Mouse (Mus musculus) hindbrain, embryonic 12.5 days (tissue): ENCODE data around the gene Nat8f2. TPM values are rescaled to one million over a fixed set of nuclear protein-coding genes. Genes with fewer than 3 reads are reported as not detected.
"Not testable (repeated sequence)": the region's sequence is repeated elsewhere in the genome, so short reads cannot be mapped to it uniquely, and the experiment has no call there.

Source experiments
- ATAC-seq: fragments of 200-750 bp; cut with Nextera tagmentation; 2 replicates; pipeline ENCODE4 v1.8.0; 2017; ENCODE audit warnings: moderate TSS enrichment; ENCODE audit not compliant: low FRiP score
- H3K27ac ChIP-seq: fragments of 300-500 bp; sonication (generic); 2 replicates; pipeline ENCODE4 v1.5.1; 2016; ENCODE audit warnings: mild to moderate bottlenecking
- H3K27me3 ChIP-seq: fragments of 300-500 bp; sonication (generic); 2 replicates; pipeline ENCODE4 v1.6.1; 2016; ENCODE audit warnings: mild to moderate bottlenecking
- H3K36me3 ChIP-seq: fragments of 300-500 bp; sonication (generic); 2 replicates; pipeline ENCODE4 v1.6.1; 2016; ENCODE audit warnings: mild to moderate bottlenecking
- H3K4me1 ChIP-seq: fragments of 300-500 bp; sonication (generic); 2 replicates; pipeline ENCODE4 v1.6.1; 2016
- H3K4me2 ChIP-seq: fragments of 300-500 bp; sonication (generic); replicated peaks from 2 replicates; pipeline ENCODE4 v1.6.1; 2016; ENCODE audit warnings: mild to moderate bottlenecking
- H3K4me3 ChIP-seq: fragments of 300-500 bp; sonication (generic); 2 replicates; pipeline ENCODE4 v1.5.1; 2016; ENCODE audit warnings: mild to moderate bottlenecking
- H3K9ac ChIP-seq: fragments of 300-500 bp; sonication (generic); 2 replicates; pipeline ENCODE4 v1.6.1; 2016; ENCODE audit warnings: mild to moderate bottlenecking, moderate library complexity
- H3K9me3 ChIP-seq: fragments of 300-500 bp; sonication (generic); replicated peaks from 2 replicates; pipeline ENCODE4 v1.6.1; 2016; ENCODE audit warnings: mild to moderate bottlenecking
- WGBS: fragments of 180-500 bp; shearing (Covaris S2); methylation state at CpG from one replicate; pipeline ENCODE4 v1.1.7; 2016; 5-methylcytosine and 5-hydroxymethylcytosine counted together
- polyA plus RNA-seq: library from polyadenylated mRNA; unstranded; fragments of >200 nt; fragmentation: Nextera tagmentation; extraction: Ambion mirVana; gene quantifications from 2 replicates; pipeline ENCODE4 v1.2.1, GENCODE M21; 2016

Nat8f2 gene
- polyA plus RNA-seq, 1 experiment from 2014 or later, result not detected

DNA sequence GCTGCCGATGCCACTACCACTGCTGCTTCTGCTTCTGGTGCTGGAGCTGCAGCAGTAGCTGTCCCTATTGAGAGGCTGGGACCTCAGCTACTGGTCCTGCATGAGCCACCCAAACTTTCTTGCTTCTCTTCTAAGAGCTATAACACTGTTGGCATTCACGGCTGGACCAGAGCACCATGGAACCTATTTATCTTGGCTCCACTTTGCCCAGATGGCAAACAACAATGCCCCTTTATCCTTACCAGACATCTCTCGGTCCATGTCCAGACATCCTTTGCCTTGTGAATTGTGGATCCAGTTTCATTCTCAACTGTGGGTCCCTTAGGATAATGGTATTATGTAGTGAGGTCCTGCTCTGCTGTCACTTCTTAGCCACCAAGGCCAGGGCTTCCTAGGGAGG, 7.7 kb downstream of the Nat8f2 start:
- no peak for ATAC-seq
- H3K4me2 ChIP-seq, result no peak overlapping the region
- H3K27me3 ChIP-seq, result no peaks in the 10 kb centered on the region
- H3K36me3 ChIP-seq, result no peaks in the 10 kb centered on the region
- H3K9ac ChIP-seq, result no peak overlapping the region
- H3K4me3 ChIP-seq, result no peak overlapping the region
- H3K4me1 ChIP-seq, result no peaks in the 10 kb centered on the region
- H3K27ac ChIP-seq, result no peak overlapping the region
- WGBS, result 82% methylated on average over 3 of the region's 3 CpGs
- H3K9me3 ChIP-seq, result no peaks in the 10 kb centered on the region

DNA sequence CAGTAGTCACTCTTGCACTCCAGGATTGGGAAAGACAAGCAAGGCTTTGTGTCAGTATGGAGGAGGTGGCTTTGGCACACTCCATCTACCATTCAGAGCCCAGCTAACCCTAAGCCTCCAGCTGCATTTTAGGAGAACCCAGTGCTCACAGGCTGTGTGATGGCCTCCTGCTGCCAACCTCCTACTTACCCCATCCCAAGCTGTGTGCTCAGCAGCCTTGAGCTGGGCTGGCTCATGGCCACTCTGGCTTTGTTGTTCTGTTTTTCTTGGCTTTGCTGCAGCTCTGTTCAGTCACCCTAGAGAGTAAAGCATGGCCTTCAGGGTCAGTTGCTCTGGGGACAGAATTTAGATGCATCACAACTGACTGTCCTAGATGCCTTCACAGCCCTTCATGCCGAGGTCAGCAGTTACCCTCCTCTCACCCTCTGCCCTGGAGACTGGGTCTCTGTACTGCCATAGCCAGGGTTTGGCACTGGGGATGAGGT, 12.7 kb downstream of the Nat8f2 start:
- ATAC-seq, result no peak

GRCm38 (mm10) chr6:85853481-85853880, 15.5 kb downstream of the Nat8f2 start:
- Histone ChIP-seq H3K4me3 (no peak overlapping the region), H3K27me3 (no peaks in the 10 kb centered on the region), H3K4me2 (no peak overlapping the region), H3K4me1 (no peaks in the 10 kb centered on the region), H3K9me3 (no peaks in the 10 kb centered on the region), H3K27ac (no peak overlapping the region), H3K36me3 (no peaks in the 10 kb centered on the region), H3K9ac (no peak overlapping the region)
- WGBS, result 81% methylated on average over 3 of the region's 3 CpGs
- no peak for ATAC-seq

More for the DNA sequence above, 12.7 kb downstream of the Nat8f2 start:
- no peaks in the 10 kb centered on the region for H3K9me3 ChIP-seq
- no peak overlapping the region for H3K4me2 ChIP-seq
- H3K4me3 ChIP-seq, result no peak overlapping the region
- no peak overlapping the region for H3K27ac ChIP-seq
- no peaks in the 10 kb centered on the region for H3K36me3 ChIP-seq
- no peaks in the 10 kb centered on the region for H3K27me3 ChIP-seq
- WGBS, result 68% methylated on average over 1 of the region's 1 CpGs
- H3K4me1 ChIP-seq, result no peaks in the 10 kb centered on the region
- no peak overlapping the region for H3K9ac ChIP-seq

DNA sequence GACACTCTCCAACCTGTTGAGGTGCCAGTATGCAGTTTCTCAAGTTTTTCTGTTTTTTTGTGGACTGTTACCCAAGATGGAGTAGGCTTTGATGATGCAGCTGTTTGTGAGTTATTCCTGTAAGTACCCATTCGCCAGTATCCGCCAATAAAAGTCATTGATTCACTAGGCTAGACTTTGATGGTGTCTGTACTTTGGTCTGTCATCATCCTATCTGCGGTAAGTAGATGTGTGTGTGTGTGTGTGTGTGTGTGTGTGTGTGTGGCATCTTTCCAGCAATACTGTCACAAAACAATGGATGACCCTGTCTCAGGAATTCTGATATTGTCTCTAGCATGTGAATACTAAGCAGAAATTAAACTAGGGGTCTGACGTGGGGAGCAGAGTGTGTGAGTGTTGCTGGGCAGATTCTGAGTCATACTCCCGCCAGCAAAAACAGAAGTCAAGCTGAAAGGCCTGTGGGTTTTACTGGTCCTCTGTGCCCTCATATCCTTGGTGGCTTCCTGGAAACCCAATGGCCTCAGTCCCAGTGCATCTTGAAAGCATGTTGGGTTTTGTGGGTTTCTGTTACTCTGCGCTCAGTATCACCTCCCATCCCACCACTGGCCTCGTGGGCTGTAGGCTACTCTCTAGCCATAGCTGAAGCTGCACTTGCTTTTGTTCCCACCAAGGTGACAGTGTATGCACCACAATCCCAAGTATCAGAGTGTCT, 17.7 kb downstream of the Nat8f2 start:
- H3K36me3 ChIP-seq, result no peaks in the 10 kb centered on the region

GRCm38 (mm10) chr6:85849240-85849639, 19.7 kb downstream of the Nat8f2 start:
- WGBS, result 22% methylated on average over 2 of the region's 2 CpGs
- H3K4me2 ChIP-seq, result no peak overlapping the region
- H3K4me3 ChIP-seq, result no peak overlapping the region
- H3K4me1 ChIP-seq, result no peaks in the 10 kb centered on the region
- H3K27me3 ChIP-seq, result no peaks in the 10 kb centered on the region
- H3K9me3 ChIP-seq, result no peaks in the 10 kb centered on the region
- no peak for ATAC-seq
- H3K9ac ChIP-seq, result no peak overlapping the region
- no peak overlapping the region for H3K27ac ChIP-seq
- no peaks in the 10 kb centered on the region for H3K36me3 ChIP-seq

More for the DNA sequence above, 17.7 kb downstream of the Nat8f2 start:
- H3K4me3 ChIP-seq, result no peak overlapping the region
- no peak overlapping the region for H3K27ac ChIP-seq
- no peaks in the 10 kb centered on the region for H3K27me3 ChIP-seq
- no peak overlapping the region for H3K9ac ChIP-seq
- H3K4me1 ChIP-seq, result no peaks in the 10 kb centered on the region
- no peak for ATAC-seq
- 89% methylated on average over 7 of the region's 7 CpGs for WGBS
- H3K9me3 ChIP-seq, result no peaks in the 10 kb centered on the region
- H3K4me2 ChIP-seq, result no peak overlapping the region

GRCm38 (mm10) chr6:85848140-85848539, 20.8 kb downstream of the Nat8f2 start:
- no peak overlapping the region for H3K4me3 ChIP-seq
- no peak for ATAC-seq
- 0 out of 2 replicates have a peak, but pooled peaks cover 3% of the 10 kb centered on the region for H3K9me3 ChIP-seq
- no peak overlapping the region for H3K27ac ChIP-seq
- no peak overlapping the region for H3K4me2 ChIP-seq
- WGBS, result 94% methylated on average over 4 of the region's 4 CpGs
- H3K27me3 ChIP-seq, result no peaks in the 10 kb centered on the region
- H3K36me3 ChIP-seq, result no peaks in the 10 kb centered on the region
- no peaks in the 10 kb centered on the region for H3K4me1 ChIP-seq
- no peak overlapping the region for H3K9ac ChIP-seq

- 52% methylated on average over 1 of the region's 1 CpGs for whole genome bisulfite sequencing
- no peak for ATAC-seq
- Histone ChIP-seq H3K27me3 (no peaks in the 10 kb centered on the region), H3K9me3 (0 out of 2 replicates have a peak, but pooled peaks cover 3% of the 10 kb centered on the region), H3K4me2 (no peak overlapping the region), H3K36me3 (no peaks in the 10 kb centered on the region), H3K4me3 (no peak overlapping the region), H3K9ac (no peak overlapping the region), H3K4me1 (no peaks in the 10 kb centered on the region), H3K27ac (no peak overlapping the region)
Measured at GRCm38 (mm10) chr6:85846921-85847320, 22.0 kb downstream of the Nat8f2 start.

- H3K4me1 ChIP-seq, ATAC-seq, H3K9ac ChIP-seq, H3K27me3 ChIP-seq, H3K4me2 ChIP-seq, H3K9me3 ChIP-seq, H3K27ac ChIP-seq, H3K36me3 ChIP-seq, H3K4me3 ChIP-seq: not testable (repeated sequence)
- WGBS, result 54% methylated on average over 25 of the region's 25 CpGs
Measured at GRCm38 (mm10) chr6:85843677-85844458, 25.1 kb downstream of the Nat8f2 start.

- Histone ChIP-seq H3K27me3 (no peaks in the 10 kb centered on the region), H3K4me1 (no peaks in the 10 kb centered on the region)
- no peak for ATAC-seq
Measured at GRCm38 (mm10) chr6:85839982-85840381, 29.0 kb downstream of the Nat8f2 start.

DNA sequence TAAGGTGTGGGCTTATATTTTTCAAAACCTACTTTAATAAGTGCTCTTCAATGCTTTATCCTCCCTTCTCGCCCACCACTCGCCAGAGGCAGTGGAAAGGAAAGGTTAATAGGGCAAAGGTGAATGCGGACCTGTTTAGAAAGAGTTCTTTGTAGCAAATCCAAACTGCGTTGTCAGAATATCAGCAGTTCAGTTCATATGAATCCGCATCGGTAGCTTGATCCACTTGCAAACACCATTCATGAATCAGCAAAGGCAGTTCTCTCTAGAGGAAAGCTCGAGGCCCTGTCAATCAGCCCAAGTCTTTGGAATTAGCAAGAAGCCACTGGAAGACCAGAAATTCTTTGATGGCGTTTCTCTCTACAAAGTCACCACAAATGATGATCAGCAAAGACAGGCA, 30.3 kb downstream of the Nat8f2 start:
- Histone ChIP-seq H3K27me3 (no peaks in the 10 kb centered on the region), H3K4me2 (no peak overlapping the region), H3K9me3 (0 out of 2 replicates have a peak, but pooled peaks cover 3% of the 10 kb centered on the region), H3K9ac (no peak overlapping the region), H3K4me1 (no peaks in the 10 kb centered on the region), H3K4me3 (no peak overlapping the region), H3K27ac (no peak overlapping the region), H3K36me3 (no peaks in the 10 kb centered on the region)
- ATAC-seq, result no peak
- 53% methylated on average over 8 of the region's 8 CpGs for WGBS

More at GRCm38 (mm10) chr6:85839982-85840381, 29.0 kb downstream of the Nat8f2 start:
- Histone ChIP-seq H3K27ac (no peak overlapping the region), H3K9ac (no peak overlapping the region), H3K4me3 (no peak overlapping the region), H3K4me2 (no peak overlapping the region), H3K36me3 (no peaks in the 10 kb centered on the region), H3K9me3 (0 out of 2 replicates have a peak, but pooled peaks cover 3% of the 10 kb centered on the region)
- WGBS, result 40% methylated on average over 4 of the region's 4 CpGs

DNA sequence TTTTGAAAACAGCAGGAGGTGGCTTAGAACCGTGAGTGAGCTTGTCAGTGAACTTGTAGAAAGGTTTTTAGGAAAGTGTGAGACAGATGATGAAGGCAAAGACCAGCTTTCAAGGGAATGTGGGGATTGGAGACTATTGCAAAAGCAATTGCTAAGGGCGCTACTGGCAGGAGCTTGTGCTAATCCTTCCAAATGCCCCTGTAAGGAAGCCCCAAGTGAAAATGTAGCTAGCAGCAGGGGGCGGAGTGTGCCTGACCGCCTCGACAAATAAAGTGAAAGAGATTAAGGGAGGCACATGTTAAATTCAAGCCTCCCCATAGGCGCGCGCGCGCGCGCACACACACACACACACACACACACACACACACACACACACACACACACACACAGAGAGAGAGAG, 31.7 kb downstream of the Nat8f2 start:
- H3K9ac ChIP-seq, ATAC-seq, H3K4me3 ChIP-seq, H3K4me2 ChIP-seq, H3K9me3 ChIP-seq, H3K27ac ChIP-seq, H3K27me3 ChIP-seq, H3K4me1 ChIP-seq, H3K36me3 ChIP-seq: not testable (repeated sequence)
- WGBS, result 7% methylated on average over 6 of the region's 12 CpGs

DNA sequence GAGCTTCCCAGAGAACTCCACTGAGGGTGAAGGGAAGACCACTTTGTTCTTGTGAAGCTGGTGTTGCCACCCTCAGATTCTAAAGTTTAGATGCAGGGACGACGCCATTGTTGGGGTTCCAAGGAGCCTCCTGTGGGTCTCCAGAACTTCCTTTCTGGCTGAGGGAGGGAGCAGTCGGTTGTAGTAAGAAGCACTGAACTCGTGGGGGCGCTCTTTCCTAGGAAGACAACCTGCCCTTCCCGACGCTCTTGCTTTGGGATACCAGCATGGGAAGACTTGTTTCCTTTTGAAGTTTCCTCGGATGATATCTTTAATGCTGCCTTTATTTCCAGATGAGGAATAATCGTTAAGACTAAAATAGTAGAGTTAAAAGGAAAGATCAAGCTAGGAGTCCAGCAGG, 32.1 kb downstream of the Nat8f2 start:
- H3K4me1 ChIP-seq, H3K9me3 ChIP-seq, H3K9ac ChIP-seq, H3K4me3 ChIP-seq, H3K4me2 ChIP-seq, H3K36me3 ChIP-seq, ATAC-seq, H3K27me3 ChIP-seq, H3K27ac ChIP-seq: not testable (repeated sequence)
- 17% methylated on average over 9 of the region's 9 CpGs for whole genome bisulfite sequencing
